Mouse (Mus musculus): ENCODE results near the gene Cfap77. TPM values are rescaled to one million over a fixed set of nuclear protein-coding genes. Genes with fewer than 3 reads are reported as not detected.

Gene Cfap77
- polyA plus RNA-seq, 1 experiment = not detected

DNA sequence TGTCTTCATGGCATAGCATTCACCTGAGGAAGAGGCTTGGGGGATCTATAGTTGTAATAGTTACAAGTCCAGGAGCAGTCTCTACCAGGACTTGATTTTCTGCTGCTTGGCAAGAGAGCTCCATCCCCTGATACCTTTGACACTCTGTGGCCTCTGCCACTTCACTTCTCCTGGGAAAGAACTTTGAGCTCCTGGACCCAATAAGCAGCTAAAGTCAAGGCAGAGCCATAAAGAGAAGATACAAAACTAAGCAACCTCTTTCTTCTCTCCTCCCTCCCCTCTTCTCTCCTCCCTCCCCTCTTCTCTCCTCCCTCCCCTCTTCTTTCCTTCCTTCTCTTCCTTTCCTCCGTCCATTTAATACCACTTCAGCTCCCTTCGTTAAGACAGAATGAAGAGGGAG lies 140.7 kb downstream of the Cfap77 start:
- 11% methylated on average over 2 of the region's 2 CpGs for WGBS

DNA sequence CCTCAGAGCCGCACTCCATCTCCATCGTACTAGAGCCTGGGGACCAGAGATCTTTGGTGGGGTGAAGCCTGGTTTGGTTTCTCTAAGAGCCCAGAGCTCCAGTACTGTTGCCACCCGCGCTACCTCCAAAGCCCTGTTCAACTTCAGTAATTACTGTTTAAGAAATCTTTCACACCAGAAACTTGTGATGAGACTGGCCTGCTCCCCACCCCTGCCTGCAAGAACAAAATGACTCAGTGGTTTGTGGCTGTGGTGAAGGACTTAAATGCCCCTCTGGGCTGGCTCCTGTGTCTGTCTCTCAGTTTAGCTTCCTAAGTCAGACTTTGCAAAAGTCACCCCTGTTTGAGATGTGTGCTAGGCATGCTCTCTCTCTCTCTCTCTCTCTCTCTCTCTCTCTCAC lies 141.9 kb downstream of the Cfap77 start:
- 13% methylated on average over 4 of the region's 4 CpGs for WGBS
- H3K4me3 ChIP-seq (ENCODE audit: insufficient read depth, low read depth, low read length) = no peak overlapping the region
- TF ChIP-seq POLR2A (IDR thresholded peaks at IDR 0.05; ENCODE audit: insufficient read depth, low read depth, low read length) (no peak), CTCF (IDR thresholded peaks at IDR 0.05; ENCODE audit: insufficient read depth, low read depth, low read length) (no peak)
- peaks cover 15% of the 10 kb centered on the region for H3K4me1 ChIP-seq (ENCODE audit: control insufficient read depth, insufficient read depth, low read length)
- H3K27ac ChIP-seq (ENCODE audit: insufficient read depth, low read depth, low read length) = no peak overlapping the region

More for the DNA sequence above, 140.7 kb downstream of the Cfap77 start:
- Histone ChIP-seq H3K4me3 (ENCODE audit: insufficient read depth, low read depth, low read length) (no peak overlapping the region), H3K27ac (ENCODE audit: insufficient read depth, low read depth, low read length) (no peak overlapping the region), H3K4me1 (ENCODE audit: control insufficient read depth, insufficient read depth, low read length) (peaks cover 7% of the 10 kb centered on the region; the same call in 1 of the 2 replicates)
- TF ChIP-seq POLR2A (IDR thresholded peaks at IDR 0.05; ENCODE audit: insufficient read depth, low read depth, low read length) = no peak
- TF ChIP-seq CTCF (IDR thresholded peaks at IDR 0.05; ENCODE audit: insufficient read depth, low read depth, low read length) = no peak

DNA sequence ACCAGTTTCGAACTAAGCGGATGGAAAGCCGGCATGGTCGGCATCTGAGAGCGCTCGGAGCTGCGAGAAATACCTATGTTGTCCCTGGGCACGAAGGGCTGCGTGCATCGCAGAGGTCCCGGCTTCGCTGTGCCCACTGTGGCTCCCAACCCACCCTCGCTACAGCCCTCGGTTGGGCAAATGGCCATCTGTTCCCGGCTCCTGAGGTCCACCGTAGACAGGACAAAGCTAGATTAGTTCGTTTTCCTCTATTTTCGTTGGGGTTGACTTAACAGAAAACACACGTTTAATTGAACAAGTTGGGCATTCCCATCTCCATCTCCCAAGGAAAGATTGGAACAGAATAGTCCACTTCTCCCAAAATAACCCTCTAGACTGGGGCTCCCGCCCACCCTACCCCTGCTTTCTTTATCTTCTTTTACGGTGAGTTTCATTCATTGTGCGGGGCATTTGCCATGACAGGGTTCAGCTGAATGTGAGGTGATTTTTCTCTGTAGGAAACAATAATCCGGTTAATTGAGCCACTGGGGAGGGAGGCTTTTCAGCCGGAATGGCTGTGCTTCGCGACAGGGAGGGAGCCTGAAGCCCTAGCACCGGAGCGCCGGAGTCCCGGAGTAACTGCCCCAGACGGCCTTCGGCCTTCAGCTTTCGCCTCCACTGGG lies 142.7 kb downstream of the Cfap77 start:
- no peak for TF ChIP-seq CTCF (IDR thresholded peaks at IDR 0.05; ENCODE audit: insufficient read depth, low read depth, low read length)
- no peak for TF ChIP-seq POLR2A (IDR thresholded peaks at IDR 0.05; ENCODE audit: insufficient read depth, low read depth, low read length)
- H3K27ac ChIP-seq (ENCODE audit: insufficient read depth, low read depth, low read length) = no peak overlapping the region
- no peak overlapping the region for H3K4me3 ChIP-seq (ENCODE audit: insufficient read depth, low read depth, low read length)
- peaks cover 10% of the 10 kb centered on the region for H3K4me1 ChIP-seq (ENCODE audit: control insufficient read depth, insufficient read depth, low read length)
- 7% methylated on average over 33 of the region's 33 CpGs for WGBS

DNA sequence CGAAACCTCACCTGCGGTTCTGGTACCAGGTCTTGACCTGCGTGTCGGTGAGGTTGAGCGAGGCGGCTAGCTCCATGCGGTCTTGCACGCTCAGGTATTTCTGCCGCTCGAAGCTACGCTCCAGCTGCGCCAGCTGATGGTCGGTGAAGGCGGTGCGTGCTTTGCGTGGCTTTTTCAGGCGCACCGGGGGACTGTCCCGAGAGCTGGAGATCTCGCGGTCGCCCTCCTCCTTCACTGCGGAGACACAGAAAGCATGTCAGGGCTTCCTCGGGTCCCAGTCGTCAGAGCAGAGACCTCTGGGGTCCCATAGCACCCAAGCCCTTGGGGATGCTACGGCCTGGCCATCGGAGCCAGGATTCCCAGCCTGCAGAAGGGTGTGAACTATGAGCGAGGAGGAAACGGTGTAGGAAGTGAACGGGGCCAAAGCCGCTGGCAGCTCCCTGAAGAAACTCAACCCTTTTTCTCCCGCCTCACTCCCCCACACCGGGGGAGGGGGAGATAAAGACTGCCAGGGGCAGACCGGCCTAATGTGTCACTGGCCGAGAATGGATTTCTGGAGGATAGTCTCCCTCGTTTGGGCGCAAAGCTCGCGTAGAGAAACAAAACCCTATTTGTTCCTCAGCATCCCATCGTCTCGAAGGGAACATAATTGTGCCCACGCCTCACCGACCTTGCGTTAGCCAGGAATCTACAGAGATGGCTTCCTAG lies 143.4 kb downstream of the Cfap77 start:
- Histone ChIP-seq H3K4me3 (ENCODE audit: insufficient read depth, low read depth, low read length) (no peak overlapping the region), H3K4me1 (ENCODE audit: control insufficient read depth, insufficient read depth, low read length) (peaks cover 10% of the 10 kb centered on the region), H3K27ac (ENCODE audit: insufficient read depth, low read depth, low read length) (no peak overlapping the region)
- TF ChIP-seq CTCF (IDR thresholded peaks at IDR 0.05; ENCODE audit: insufficient read depth, low read depth, low read length) = no peak
- TF ChIP-seq POLR2A (IDR thresholded peaks at IDR 0.05; ENCODE audit: insufficient read depth, low read depth, low read length) = no peak
- WGBS = 6% methylated on average over 44 of the region's 44 CpGs

DNA sequence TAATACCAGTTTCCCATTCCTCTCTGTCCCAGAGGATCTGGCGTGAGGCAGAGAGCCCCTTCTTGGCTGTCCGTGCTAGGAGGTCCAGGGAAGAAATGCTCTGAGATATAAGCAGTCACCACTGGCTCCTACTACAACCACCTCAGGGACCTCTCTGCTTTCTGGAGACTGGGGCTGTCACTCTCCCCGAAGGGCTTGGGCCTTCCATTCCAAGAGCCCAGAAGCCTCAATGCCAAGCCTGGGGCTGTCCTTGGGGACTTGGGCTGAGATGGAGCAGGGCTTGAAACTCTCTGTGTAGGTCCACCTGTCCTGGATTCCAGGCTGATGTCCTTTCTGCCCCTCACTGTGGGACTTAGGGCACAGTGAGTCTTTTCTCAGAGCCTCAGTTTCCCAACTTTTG lies 144.0 kb downstream of the Cfap77 start:
- TF ChIP-seq POLR2A (IDR thresholded peaks at IDR 0.05; ENCODE audit: insufficient read depth, low read depth, low read length) = no peak
- TF ChIP-seq CTCF (IDR thresholded peaks at IDR 0.05; ENCODE audit: insufficient read depth, low read depth, low read length) = no peak
- no peak overlapping the region for H3K4me3 ChIP-seq (ENCODE audit: insufficient read depth, low read depth, low read length)
- peaks cover 10% of the 10 kb centered on the region for H3K4me1 ChIP-seq (ENCODE audit: control insufficient read depth, insufficient read depth, low read length)

DNA sequence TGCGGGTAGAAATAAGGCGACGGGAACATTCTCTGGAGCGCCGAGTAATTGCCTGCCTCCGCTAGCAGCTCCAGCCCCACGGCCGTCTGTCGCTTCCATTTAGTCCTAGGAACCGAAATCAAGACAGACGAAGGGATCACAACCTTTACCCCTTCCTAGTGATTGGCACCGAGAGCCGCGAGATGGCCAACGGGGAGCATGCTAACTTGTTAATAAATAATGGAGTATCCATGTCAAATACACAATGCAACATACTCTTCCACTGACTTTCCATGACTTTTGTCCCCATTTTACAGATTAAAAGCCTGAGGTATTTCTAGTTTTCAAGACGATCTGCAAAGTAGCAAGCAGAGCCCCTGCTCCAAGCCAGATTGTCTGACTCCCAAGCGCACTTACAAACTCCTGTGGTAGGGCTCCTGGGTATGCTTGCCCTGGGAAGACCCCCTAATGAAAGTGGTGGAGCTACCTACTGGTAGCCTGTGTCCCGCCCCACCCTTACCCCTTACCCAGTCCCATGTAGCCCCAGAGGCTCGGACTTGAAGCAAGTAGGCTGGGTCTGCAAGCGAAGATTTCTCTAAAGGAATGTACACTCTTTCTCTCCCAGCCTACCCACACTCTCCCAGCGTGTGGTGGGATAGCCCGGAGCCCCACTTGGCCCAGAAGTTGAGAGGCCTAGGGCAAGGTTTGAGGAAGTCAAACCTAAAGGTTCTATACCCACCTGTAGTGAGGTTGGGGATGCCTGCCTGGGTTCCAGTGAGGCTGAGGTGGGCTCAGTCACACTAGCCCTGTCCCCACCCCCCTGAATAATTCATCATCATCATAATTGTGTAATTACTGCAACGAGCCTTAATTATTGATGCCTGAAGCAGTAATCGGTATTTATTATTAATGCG lies 144.8 kb downstream of the Cfap77 start:
- no peak for TF ChIP-seq CTCF (IDR thresholded peaks at IDR 0.05; ENCODE audit: insufficient read depth, low read depth, low read length)
- TF ChIP-seq POLR2A (IDR thresholded peaks at IDR 0.05; ENCODE audit: insufficient read depth, low read depth, low read length) = no peak
- peaks cover 10% of the 10 kb centered on the region for H3K4me1 ChIP-seq (ENCODE audit: control insufficient read depth, insufficient read depth, low read length)
- 11% methylated on average over 25 of the region's 25 CpGs for WGBS
- H3K4me3 ChIP-seq (ENCODE audit: insufficient read depth, low read depth, low read length) = no peak overlapping the region
- H3K27ac ChIP-seq (ENCODE audit: insufficient read depth, low read depth, low read length) = no peak overlapping the region

More for the DNA sequence above, 144.0 kb downstream of the Cfap77 start:
- 23% methylated on average over 3 of the region's 3 CpGs for WGBS
- H3K27ac ChIP-seq (ENCODE audit: insufficient read depth, low read depth, low read length) = no peak overlapping the region

DNA sequence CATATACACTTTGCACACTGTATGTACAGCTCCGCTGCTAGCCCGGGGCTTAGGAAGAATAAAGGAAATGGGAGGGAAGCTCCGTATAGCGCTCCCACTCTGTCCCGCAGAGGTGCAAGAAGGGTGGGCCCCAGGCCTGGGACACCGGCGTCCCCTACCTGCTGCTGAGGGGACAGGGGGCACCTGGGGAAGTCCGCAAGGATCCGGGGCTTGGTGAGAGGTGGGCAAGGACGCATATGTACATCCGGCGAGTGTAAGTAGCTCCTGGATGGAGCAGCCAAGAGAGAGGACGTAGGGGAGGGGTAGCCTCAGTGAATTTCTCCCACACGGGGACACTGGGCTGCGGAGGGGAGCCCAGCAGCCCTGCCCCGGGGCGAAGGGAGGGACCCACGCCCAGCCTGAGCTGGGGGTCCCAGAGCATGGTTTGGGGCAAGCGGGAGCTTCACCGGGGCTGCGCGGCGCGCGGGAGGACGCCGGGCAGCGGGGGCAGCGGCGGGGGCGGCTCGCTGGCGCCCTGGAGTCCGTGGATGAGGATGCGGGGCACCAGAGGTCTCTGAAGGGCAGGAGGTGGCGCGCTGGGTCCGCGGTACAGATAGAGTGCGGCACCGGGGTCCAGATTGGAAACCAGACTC lies 145.6 kb downstream of the Cfap77 start:
- Histone ChIP-seq H3K4me1 (ENCODE audit: control insufficient read depth, insufficient read depth, low read length) (peaks cover 10% of the 10 kb centered on the region), H3K27ac (ENCODE audit: insufficient read depth, low read depth, low read length) (no peak overlapping the region), H3K4me3 (ENCODE audit: insufficient read depth, low read depth, low read length) (no peak overlapping the region)
- TF ChIP-seq POLR2A (IDR thresholded peaks at IDR 0.05; ENCODE audit: insufficient read depth, low read depth, low read length) (no peak), CTCF (IDR thresholded peaks at IDR 0.05; ENCODE audit: insufficient read depth, low read depth, low read length) (no peak)
- WGBS = 3% methylated on average over 41 of the region's 41 CpGs

DNA sequence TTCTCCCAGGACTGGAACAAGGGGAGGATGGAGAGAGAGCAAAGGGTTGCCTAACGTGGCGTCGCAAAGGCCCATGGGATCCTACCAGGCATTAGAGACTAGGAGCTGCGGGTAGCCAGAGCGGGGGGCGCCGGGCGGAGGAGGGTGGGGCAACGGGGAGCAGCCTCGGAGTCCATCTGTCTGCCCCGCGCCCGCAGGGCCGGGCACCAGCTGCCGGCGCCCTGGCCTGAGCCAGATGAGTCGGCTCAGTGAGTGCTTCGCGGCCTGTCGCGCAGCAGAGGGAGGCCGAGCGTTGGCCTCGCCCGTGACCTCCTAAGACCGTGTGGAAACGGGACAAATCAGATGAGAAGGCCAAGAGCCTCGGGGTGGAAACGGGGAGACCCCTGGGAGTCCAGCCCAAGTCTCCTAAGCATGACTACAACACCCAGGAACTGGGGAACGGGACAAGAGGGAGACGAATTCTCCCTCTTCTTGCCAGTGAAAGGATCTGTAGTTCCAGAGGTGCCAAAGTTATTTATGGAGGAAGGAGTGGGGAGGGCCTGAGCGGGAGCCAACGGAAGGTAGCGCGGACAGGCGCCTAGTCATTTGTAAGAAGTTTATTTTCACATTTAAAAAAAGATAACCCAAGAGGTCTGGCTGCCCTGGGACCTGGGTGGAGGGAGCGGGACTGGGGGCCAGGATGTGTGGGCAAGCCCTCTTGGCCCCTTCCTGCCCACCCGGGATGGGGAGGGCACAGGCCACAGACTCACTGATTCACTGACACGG lies 146.3 kb downstream of the Cfap77 start:
- TF ChIP-seq POLR2A (IDR thresholded peaks at IDR 0.05; ENCODE audit: insufficient read depth, low read depth, low read length) (no peak), CTCF (IDR thresholded peaks at IDR 0.05; ENCODE audit: insufficient read depth, low read depth, low read length) (no peak)
- Histone ChIP-seq H3K27ac (ENCODE audit: insufficient read depth, low read depth, low read length) (no peak overlapping the region), H3K4me1 (ENCODE audit: control insufficient read depth, insufficient read depth, low read length) (peaks cover 10% of the 10 kb centered on the region), H3K4me3 (ENCODE audit: insufficient read depth, low read depth, low read length) (no peak overlapping the region)
- 5% methylated on average over 39 of the region's 39 CpGs for WGBS
